Mouse (Mus musculus) MEL (cell line): ENCODE data around the gene Klhl40.

Source experiments
- POLR2A ChIP-seq, 2 experiments: IDR thresholded peaks; 2 replicates each; pipeline ENCODE4 v1.6.1; 2011 to 2012; ENCODE audit warnings: low read length in 2 of 2, mild to moderate bottlenecking in 2 of 2, control low read depth in 1 of 2, improper control_type of control experiment in 1 of 2, low read depth in 1 of 2, moderate library complexity in 1 of 2; ENCODE audit not compliant: control insufficient read depth in 1 of 2, insufficient read depth in 1 of 2, poor library complexity in 1 of 2
- POLR2AphosphoS2 ChIP-seq: IDR thresholded peaks from 2 replicates; pipeline ENCODE4 v1.6.1; 2011; ENCODE audit warnings: low read length, improper control_type of control experiment
- TCF12 ChIP-seq: IDR thresholded peaks from 2 replicates; pipeline ENCODE4 v1.6.1; 2014; ENCODE audit warnings: low read depth, mild to moderate bottlenecking, inconsistent platforms, low read length, improper control_type of control experiment, moderate library complexity

DNA sequence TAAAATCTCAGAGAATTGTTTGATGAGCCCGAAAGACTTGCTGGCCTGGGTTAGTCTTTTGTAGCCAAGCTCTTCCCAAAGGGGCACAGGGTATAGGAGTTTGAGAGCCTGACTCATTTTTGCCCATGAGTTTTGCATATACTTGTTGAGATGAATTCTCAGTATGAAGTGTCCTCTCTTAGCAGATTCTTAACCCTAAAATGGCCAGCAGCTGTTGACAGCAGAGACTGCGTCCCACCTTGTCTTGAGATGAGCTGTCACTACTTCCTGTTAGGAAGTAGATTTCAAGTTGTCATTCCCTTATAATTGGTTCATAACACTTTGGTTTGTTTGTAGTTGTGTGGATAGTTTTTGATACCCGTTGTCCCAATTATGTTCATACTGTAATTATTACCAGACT is 36.2 kb upstream of the Klhl40 start:
- no peak for TF ChIP-seq POLR2AphosphoS2
- TF ChIP-seq POLR2A (IDR thresholded peaks at IDR 0.05; ENCODE audit: control insufficient read depth in 1 of 2, insufficient read depth in 1 of 2, low read depth in 1 of 2, low read length in 2 of 2, poor library complexity in 1 of 2): no peak
- no peak for TF ChIP-seq TCF12
